Mouse (Mus musculus) cerebellum, adult 2 months (tissue): ENCODE data around the gene Slc39a2. TPM values are rescaled to one million over a fixed set of nuclear protein-coding genes. Genes with fewer than 3 reads are reported as not detected.

Experiments used
- DNase-seq, 2 experiments: peaks; one replicate each; pipeline ENCODE4 v3.0.0; 2021
- H3K27ac ChIP-seq: fragments of 200-500 bp; 2 replicates; pipeline ENCODE4 v1.5.1; 2012; ENCODE audit warnings: low read length, control low read depth, inconsistent platforms; ENCODE audit not compliant: insufficient read depth
- H3K27me3 ChIP-seq: fragments of 200-500 bp; 2 replicates; pipeline ENCODE4 v1.6.1; 2012; ENCODE audit warnings: inconsistent platforms, mild to moderate bottlenecking, low read length, moderate library complexity; ENCODE audit not compliant: control insufficient read depth, insufficient read depth
- H3K4me1 ChIP-seq: fragments of 200-500 bp; 2 replicates; pipeline ENCODE4 v1.6.1; 2011; ENCODE audit warnings: low read length; ENCODE audit not compliant: control insufficient read depth, insufficient read depth
- H3K4me3 ChIP-seq: fragments of 200-500 bp; replicated peaks from 2 replicates; pipeline ENCODE3; 2011; ENCODE audit warnings: mild to moderate bottlenecking, low read depth, low read length, control low read depth; ENCODE audit not compliant: insufficient read depth
- CTCF ChIP-seq: fragments of 200-500 bp; IDR thresholded peaks from 2 replicates; pipeline ENCODE4 v1.5.1; 2011; ENCODE audit warnings: low read depth, mild to moderate bottlenecking, control low read depth, low read length, moderate library complexity, borderline replicate concordance; ENCODE audit not compliant: insufficient read depth
- POLR2A ChIP-seq: fragments of 200-500 bp; IDR thresholded peaks from 2 replicates; pipeline ENCODE4 v1.6.1; 2011; ENCODE audit warnings: low read length, control low read depth, borderline replicate concordance; ENCODE audit not compliant: insufficient read depth
- WGBS: fragments of 180-500 bp; shearing (Covaris S2); methylation state at CpG from one replicate; pipeline ENCODE4 v1.1.7; 2018; 5-methylcytosine and 5-hydroxymethylcytosine counted together
- polyA plus RNA-seq: library from polyadenylated mRNA; depleted of rRNA; stranded (reverse); fragments of >200 nt; gene quantifications from 2 replicates; pipeline ENCODE4 v1.2.3, GENCODE M21; 2012; rRNA removed

Gene Slc39a2
- polyA plus RNA-seq, 1 experiment: 13.8 TPM

GRCm38 (mm10) chr14:51943336-51943735 lies 50.6 kb downstream of the Slc39a2 start:
- DNase-seq: no peak
- Histone ChIP-seq H3K27me3 (no peaks in the 10 kb centered on the region), H3K4me3 (no peak overlapping the region), H3K4me1 (no peaks in the 10 kb centered on the region), H3K27ac (no peak overlapping the region)
- TF ChIP-seq POLR2A: no peak
- TF ChIP-seq CTCF: no peak
- 52% methylated on average over 6 of the region's 6 CpGs for WGBS

Other genes with a start within 250 kb of the Slc39a2 start
- not detected in 2 replicates for gene Gm17079, start 197.4 kb upstream of the Slc39a2 start, polyA plus RNA-seq
- not detected in 2 replicates for gene Gm5800, start 175.7 kb upstream of the Slc39a2 start, polyA plus RNA-seq
- gene Ang4, start 119.3 kb upstream of the Slc39a2 start, polyA plus RNA-seq: not detected in 2 replicates
- not detected in 2 replicates for gene AY358078, start 92.8 kb upstream of the Slc39a2 start, polyA plus RNA-seq
- not detected in 2 replicates for gene Ear6, start 39.2 kb upstream of the Slc39a2 start, polyA plus RNA-seq
- 52.5 and 55.4 TPM in 2 replicates for gene Mettl17, start 8.0 kb upstream of the Slc39a2 start, polyA plus RNA-seq
- gene Ndrg2, start 21.3 kb downstream of the Slc39a2 start, polyA plus RNA-seq: 997 and 1,033 TPM in 2 replicates
- gene Tppp2, start 25.5 kb downstream of the Slc39a2 start, polyA plus RNA-seq: not detected in 2 replicates
- gene Rnase13, start 29.9 kb downstream of the Slc39a2 start, polyA plus RNA-seq: 0.10 TPM in 1 of 2 replicates, not detected in the other
- gene Arhgef40, start 91.8 kb downstream of the Slc39a2 start, polyA plus RNA-seq: 44.1 and 48.0 TPM in 2 replicates
- gene Tmem253, start 122.8 kb downstream of the Slc39a2 start, polyA plus RNA-seq: 2.0 and 2.4 TPM in 2 replicates
- 184 and 188 TPM in 2 replicates for gene Zfp219, start 127.8 kb downstream of the Slc39a2 start, polyA plus RNA-seq
- 0.03 and 0.10 TPM in 2 replicates for gene Olfr221, start 149.6 kb downstream of the Slc39a2 start, polyA plus RNA-seq
- gene Hnrnpc, start 211.1 kb downstream of the Slc39a2 start, polyA plus RNA-seq: 254 and 281 TPM in 2 replicates
- gene Rpgrip1, start 217.8 kb downstream of the Slc39a2 start, polyA plus RNA-seq: 1.1 and 1.2 TPM in 2 replicates